Comparison of ENCODE assay signal across 8 mouse cellular contexts in genomic region chr1:157443026-157443722, GRCm38 (mm10). TPM values are rescaled to one million over a fixed set of nuclear protein-coding genes. Genes with fewer than 3 reads are reported as not detected.
DNase-seq lines count a peak whose midpoint lies in the region; ATAC-seq lines count a peak whose summit lies in the region.

No protein-coding gene starts in this region.

- H3K27me3 ChIP-seq in embryonic facial prominence, embryonic 11.5 days (ENCODE audit: control insufficient read depth, insufficient read depth, low read length) = no peaks in the 10 kb centered on the region
- no peaks in the 10 kb centered on the region for H3K27me3 ChIP-seq in heart, embryonic 15.5 days
- no peaks in the 10 kb centered on the region for H3K27me3 ChIP-seq in lung, embryonic 15.5 days

- H3K9ac ChIP-seq in embryonic facial prominence, embryonic 11.5 days (replicated peaks; ENCODE audit: low read length) = 0 out of 2 replicates have a peak overlapping the region, but pooled peaks have one; percentile 26
- peak overlapping the region; percentile 41; the same call in 1 of the 2 replicates for H3K9ac ChIP-seq in heart, embryonic 15.5 days
- H3K9ac ChIP-seq in lung, embryonic 15.5 days = no peak overlapping the region

- H3K27ac ChIP-seq in embryonic facial prominence, embryonic 11.5 days (replicated peaks; ENCODE audit: low read depth, low read length) = no peak overlapping the region
- peak overlapping the region; percentile 95 for H3K27ac ChIP-seq in heart, embryonic 15.5 days
- H3K27ac ChIP-seq in lung, embryonic 15.5 days = peak overlapping the region; percentile 71

- H3K36me3 ChIP-seq in embryonic facial prominence, embryonic 11.5 days (replicated peaks; ENCODE audit: control insufficient read depth, insufficient read depth, low read depth, low read length) = no peaks in the 10 kb centered on the region
- H3K36me3 ChIP-seq in heart, embryonic 15.5 days = no peaks in the 10 kb centered on the region
- H3K36me3 ChIP-seq in lung, embryonic 15.5 days = no peaks in the 10 kb centered on the region

- ATAC-seq in embryonic facial prominence, embryonic 11.5 days (replicated peaks; ENCODE audit: insufficient number of reproducible peaks, low FRiP score, low TSS enrichment, low read depth) = no peak
- ATAC-seq in heart, embryonic 15.5 days (replicated peaks; ENCODE audit: insufficient number of reproducible peaks, insufficient read depth, low FRiP score, low read depth) = peak; percentile 71
- no peak for ATAC-seq in lung, embryonic 15.5 days (ENCODE audit: borderline replicate concordance, extremely low read depth, low FRiP score, low TSS enrichment)

- H3K9me3 ChIP-seq in embryonic facial prominence, embryonic 11.5 days (replicated peaks; ENCODE audit: control insufficient read depth, low read length) = no peaks in the 10 kb centered on the region
- no peaks in the 10 kb centered on the region for H3K9me3 ChIP-seq in heart, embryonic 15.5 days (replicated peaks)
- no peaks in the 10 kb centered on the region for H3K9me3 ChIP-seq in lung, embryonic 15.5 days

- WGBS in embryonic facial prominence, embryonic 11.5 days = 10% methylated on average over 14 of the region's 14 CpGs
- WGBS in heart, embryonic 15.5 days = 17% methylated on average over 14 of the region's 14 CpGs
- 28% methylated on average over 14 of the region's 14 CpGs for WGBS in lung, embryonic 15.5 days

- peak overlapping the region; percentile 26; the same call in 1 of the 2 replicates for H3K4me2 ChIP-seq in embryonic facial prominence, embryonic 11.5 days (ENCODE audit: low read depth, low read length)
- peak overlapping the region; percentile 56 for H3K4me2 ChIP-seq in heart, embryonic 15.5 days
- peak overlapping the region; percentile 14 for H3K4me2 ChIP-seq in lung, embryonic 15.5 days

- DNase-seq in MN1 (ENCODE audit: low spot score) = peak; percentile 72
- no peak for DNase-seq in embryonic facial prominence, embryonic 11.5 days (ENCODE audit: low spot score)
- DNase-seq in kidney, postnatal 10 days = peak; percentile 49
- peak; percentile 22 to 58 for DNase-seq in right cerebral cortex, adult 2 months (ENCODE audit: low spot score in 2 of 2)
- DNase-seq in B cell, adult 2 months = no peak
- DNase-seq in spleen, adult 12 weeks (ENCODE audit: low spot score) = no peak

- H3K4me3 ChIP-seq in embryonic facial prominence, embryonic 11.5 days (ENCODE audit: low read depth, low read length) = no peak overlapping the region
- H3K4me3 ChIP-seq in heart, embryonic 15.5 days = peak overlapping the region; percentile 31
- no peak overlapping the region for H3K4me3 ChIP-seq in lung, embryonic 15.5 days

- no peaks in the 10 kb centered on the region; the same call in 1 of the 2 replicates for H3K4me1 ChIP-seq in embryonic facial prominence, embryonic 11.5 days (ENCODE audit: control insufficient read depth, insufficient read depth, low read length)
- H3K4me1 ChIP-seq in heart, embryonic 15.5 days (replicated peaks) = peaks cover 41% of the 10 kb centered on the region
- H3K4me1 ChIP-seq in lung, embryonic 15.5 days = no peaks in the 10 kb centered on the region

RNA-seq across cellular contexts. Expression of gene Cryzl2, which starts 15.2 kb away (rescaled TPM):
- 8.0 and 9.7 TPM in 2 replicates for polyA plus RNA-seq in embryonic facial prominence, embryonic 11.5 days (2014; fragmentation: Nextera tagmentation; extraction: Ambion mirVana)
- polyA plus RNA-seq in heart, embryonic 15.5 days (2015; fragmentation: Nextera tagmentation; extraction: Ambion mirVana) = 27.1 and 30.5 TPM in 2 replicates
- polyA plus RNA-seq in lung, embryonic 15.5 days (2015; fragmentation: Nextera tagmentation; extraction: Ambion mirVana) = 11.4 and 13.4 TPM in 2 replicates

RNA-seq across cellular contexts. Expression of gene Rasal2, which starts 30.8 kb away (rescaled TPM):
- polyA plus RNA-seq in embryonic facial prominence, embryonic 11.5 days (2014; fragmentation: Nextera tagmentation; extraction: Ambion mirVana) = 11.0 and 11.1 TPM in 2 replicates
- polyA plus RNA-seq in heart, embryonic 15.5 days (2015; fragmentation: Nextera tagmentation; extraction: Ambion mirVana) = 16.0 and 17.8 TPM in 2 replicates
- 8.9 and 9.5 TPM in 2 replicates for polyA plus RNA-seq in lung, embryonic 15.5 days (2015; fragmentation: Nextera tagmentation; extraction: Ambion mirVana)

Comparison
In these comparisons a context has a peak if more than half of its experiments do, and no peak if none do; other contexts are left out.
1. DNase-seq: peak in MN1 (single experiment), kidney, postnatal 10 days (single experiment) and right cerebral cortex, adult 2 months (2 of 2); none in embryonic facial prominence, embryonic 11.5 days (single experiment), B cell, adult 2 months (0 of 2) and spleen, adult 12 weeks (single experiment).
2. Peak in every context shown above with its lines, with median percentiles within 50 percentile points of each other: H3K4me2 ChIP-seq.